Mouse (Mus musculus) adrenal gland, adult 8-10 months (tissue): ENCODE results near the gene Wrnip1. TPM values are rescaled to one million over a fixed set of nuclear protein-coding genes. Genes with fewer than 3 reads are reported as not detected.
"Not testable (repeated sequence)": the region's sequence is repeated elsewhere in the genome, so short reads cannot be mapped to it uniquely, and the experiment has no call there.

Experiments
- DNase-seq: peaks from one replicate; pipeline ENCODE4 v3.0.0; 2022
- total RNA-seq, 4 experiments: library from RNA; stranded (reverse); gene quantifications; 2 replicates each; pipeline ENCODE4 v1.2.4; 2022

The Wrnip1 gene
- total RNA-seq, 4 experiments from 2014 or later: 33.1 to 50.4 (median 42.2) TPM

GRCm38 (mm10) chr13:32852539-32852938 is 50.7 kb downstream of the Wrnip1 start:
- DNase-seq: no peak

GRCm38 (mm10) chr13:32853073-32853472 is 51.2 kb downstream of the Wrnip1 start:
- no peak for DNase-seq

- no peak for DNase-seq
Measured at GRCm38 (mm10) chr13:32860821-32861220, 59.0 kb downstream of the Wrnip1 start.

- DNase-seq: no peak
Measured at GRCm38 (mm10) chr13:32863456-32863855, 61.6 kb downstream of the Wrnip1 start.

- DNase-seq: not testable (repeated sequence)
Measured at GRCm38 (mm10) chr13:32864529-32864928, 62.7 kb downstream of the Wrnip1 start.

- DNase-seq: no peak
Measured at GRCm38 (mm10) chr13:32865591-32865990, 63.8 kb downstream of the Wrnip1 start.

- DNase-seq: no peak
Measured at GRCm38 (mm10) chr13:32866484-32866883, 64.6 kb downstream of the Wrnip1 start.

- no peak for DNase-seq
Measured at GRCm38 (mm10) chr13:32867030-32867429, 65.2 kb downstream of the Wrnip1 start.

GRCm38 (mm10) chr13:32868233-32868632 is 66.4 kb downstream of the Wrnip1 start:
- DNase-seq: not testable (repeated sequence)

- DNase-seq: no peak
Measured at GRCm38 (mm10) chr13:32868843-32869242, 67.0 kb downstream of the Wrnip1 start.

Other genes starting within 250 kb of the Wrnip1 start
- gene Mylk4, start 18.1 kb upstream of the Wrnip1 start, total RNA-seq: under 1 TPM in 1 of 4 experiments, not detected in 3; 0.05 TPM
- under 1 TPM in 1 of 4 experiments, not detected in 3; 0.75 TPM for gene D930007J09Rik, start 811 bp downstream of the Wrnip1 start, total RNA-seq
- gene Serpinb1a, start 49.1 kb downstream of the Wrnip1 start, total RNA-seq: 100 to 1,000 TPM in 1 of 4 experiments, 10 to 100 TPM in 1, 1 to 10 TPM in 2; 5.5 to 130 (median 37.7) TPM
- gene Serpinb1c, start 96.2 kb downstream of the Wrnip1 start, total RNA-seq: not detected
- 10 to 100 TPM; 22.3 to 44.8 (median 27.7) TPM for gene Serpinb6b, start 163.2 kb downstream of the Wrnip1 start, total RNA-seq
- 10 to 100 TPM; 16.8 to 24.1 (median 22.0) TPM for gene Serpinb9, start 201.2 kb downstream of the Wrnip1 start, total RNA-seq
- under 1 TPM in 3 of 4 experiments, not detected in 1; 0.15 to 0.41 (median 0.28) TPM for gene Serpinb9b, start 225.4 kb downstream of the Wrnip1 start, total RNA-seq